11 mouse cellular contexts compared by ENCODE assay signal in the genomic region with DNA sequence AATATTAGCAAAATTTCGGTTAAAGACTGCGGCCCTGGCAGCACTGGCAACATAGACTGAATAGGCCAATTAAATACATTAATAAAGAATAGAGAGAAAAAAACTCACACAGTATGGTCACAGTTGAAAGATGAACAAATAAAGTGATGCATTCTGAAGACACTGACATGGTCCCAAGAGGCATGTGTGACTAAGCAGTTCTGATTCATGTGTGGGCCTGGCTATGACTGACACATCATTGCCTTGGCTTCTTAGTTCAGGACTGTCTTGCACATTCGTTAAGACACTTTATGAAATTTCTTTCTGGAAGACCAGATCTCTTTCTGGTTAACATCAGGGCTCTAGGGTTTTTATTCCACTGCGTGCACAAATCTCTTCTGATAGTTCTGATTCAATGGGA.
"Had no signal": no experiment of that assay in that cellular context is flagged by ENCODE, and none has a peak within 500 bp of the region (broad histone marks: within the 10 kb centered on the region; RNA-seq: fewer than 3 reads in every experiment).

No protein-coding gene starts in this region.

- H3K27ac ChIP-seq: kidney, postnatal 0 days; limb, embryonic 12.5 days; liver, embryonic 13.5 days; midbrain, embryonic 13.5 days had no signal

- H3K4me1 ChIP-seq: limb, embryonic 12.5 days; liver, embryonic 13.5 days; midbrain, embryonic 13.5 days had no signal

- DNase-seq: kidney, postnatal 36 days; layer of hippocampus, adult 9-11 months; layer of hippocampus, postnatal 36 days; liver; liver, embryonic 13.5 days; liver, postnatal 0 days; right cerebral cortex, postnatal 25 days; thymus, postnatal 36 days had no signal

- H3K4me3 ChIP-seq: limb, embryonic 12.5 days; liver, embryonic 13.5 days; midbrain, embryonic 13.5 days had no signal

- ATAC-seq: liver, postnatal 0 days; midbrain, embryonic 13.5 days had no signal
